Mouse (Mus musculus): ENCODE results near the gene Rad18.

Rad18 gene

GRCm38 (mm10) chr6:112684065-112684464 lies 12.4 kb downstream of the Rad18 start:
- DNase-seq (ENCODE audit: low read depth) = no peak

- no peak for DNase-seq (ENCODE audit: low read depth)
Observed at GRCm38 (mm10) chr6:112632071-112632470, 64.4 kb downstream of the Rad18 start.

GRCm38 (mm10) chr6:112630291-112630690 lies 66.2 kb downstream of the Rad18 start:
- no peak for DNase-seq (ENCODE audit: low read depth)

- DNase-seq (ENCODE audit: low read depth) = no peak
Observed at GRCm38 (mm10) chr6:112628301-112628700, 68.2 kb downstream of the Rad18 start.

GRCm38 (mm10) chr6:112622321-112622720 lies 74.2 kb downstream of the Rad18 start:
- DNase-seq (ENCODE audit: low read depth) = no peak

GRCm38 (mm10) chr6:112620027-112620426 lies 76.5 kb downstream of the Rad18 start:
- no peak for DNase-seq (ENCODE audit: low read depth)

GRCm38 (mm10) chr6:112617728-112618318 lies 78.7 kb downstream of the Rad18 start:
- DNase-seq (ENCODE audit: low read depth) = no peak

GRCm38 (mm10) chr6:112609027-112609426 lies 87.5 kb downstream of the Rad18 start:
- no peak for DNase-seq (ENCODE audit: low read depth)

- no peak for DNase-seq (ENCODE audit: low read depth)
Observed at GRCm38 (mm10) chr6:112603866-112604265, 92.6 kb downstream of the Rad18 start.

GRCm38 (mm10) chr6:112594971-112595370 lies 101.5 kb downstream of the Rad18 start:
- no peak for DNase-seq (ENCODE audit: low read depth)

- DNase-seq (ENCODE audit: low read depth) = no peak
Observed at GRCm38 (mm10) chr6:112587912-112588311, 108.6 kb downstream of the Rad18 start.

- no peak for DNase-seq (ENCODE audit: low read depth)
Observed at GRCm38 (mm10) chr6:112586999-112587398, 109.5 kb downstream of the Rad18 start.

- no peak for DNase-seq (ENCODE audit: low read depth)
Observed at GRCm38 (mm10) chr6:112584961-112585360, 111.5 kb downstream of the Rad18 start.

- DNase-seq (ENCODE audit: low read depth) = no peak
Observed at GRCm38 (mm10) chr6:112582022-112582421, 114.5 kb downstream of the Rad18 start.

GRCm38 (mm10) chr6:112577198-112577597 lies 119.3 kb downstream of the Rad18 start:
- peak; percentile 7 for DNase-seq (ENCODE audit: low read depth)

- no peak for DNase-seq (ENCODE audit: low read depth)
Observed at GRCm38 (mm10) chr6:112574558-112574957, 121.9 kb downstream of the Rad18 start.

- DNase-seq (ENCODE audit: low read depth) = no peak
Observed at GRCm38 (mm10) chr6:112570413-112570812, 126.1 kb downstream of the Rad18 start.

Measured in induced T-regulatory cell, adult 2 months (primary cell).